Mouse (Mus musculus): ENCODE results near the gene Tekt3. TPM values are rescaled to one million over a fixed set of nuclear protein-coding genes. Genes with fewer than 3 reads are reported as not detected.

Tekt3 gene
- polyA plus RNA-seq, 1 experiment from 2014 or later, result not detected

- Histone ChIP-seq H3K4me2 (no peak overlapping the region), H3K9me3 (no peaks in the 10 kb centered on the region), H3K27ac (no peak overlapping the region), H3K9ac (replicated peaks) (no peak overlapping the region), H3K36me3 (no peaks in the 10 kb centered on the region), H3K4me1 (replicated peaks) (peaks cover 17% of the 10 kb centered on the region), H3K27me3 (no peaks in the 10 kb centered on the region), H3K4me3 (replicated peaks) (no peak overlapping the region)
- ATAC-seq (ENCODE audit: insufficient number of reproducible peaks, insufficient read depth, low FRiP score, low TSS enrichment, low read depth), result no peak
- 89% methylated on average over 6 of the region's 6 CpGs for WGBS
Observed at GRCm38 (mm10) chr11:63029721-63030120, 31.7 kb upstream of the Tekt3 start.

DNA sequence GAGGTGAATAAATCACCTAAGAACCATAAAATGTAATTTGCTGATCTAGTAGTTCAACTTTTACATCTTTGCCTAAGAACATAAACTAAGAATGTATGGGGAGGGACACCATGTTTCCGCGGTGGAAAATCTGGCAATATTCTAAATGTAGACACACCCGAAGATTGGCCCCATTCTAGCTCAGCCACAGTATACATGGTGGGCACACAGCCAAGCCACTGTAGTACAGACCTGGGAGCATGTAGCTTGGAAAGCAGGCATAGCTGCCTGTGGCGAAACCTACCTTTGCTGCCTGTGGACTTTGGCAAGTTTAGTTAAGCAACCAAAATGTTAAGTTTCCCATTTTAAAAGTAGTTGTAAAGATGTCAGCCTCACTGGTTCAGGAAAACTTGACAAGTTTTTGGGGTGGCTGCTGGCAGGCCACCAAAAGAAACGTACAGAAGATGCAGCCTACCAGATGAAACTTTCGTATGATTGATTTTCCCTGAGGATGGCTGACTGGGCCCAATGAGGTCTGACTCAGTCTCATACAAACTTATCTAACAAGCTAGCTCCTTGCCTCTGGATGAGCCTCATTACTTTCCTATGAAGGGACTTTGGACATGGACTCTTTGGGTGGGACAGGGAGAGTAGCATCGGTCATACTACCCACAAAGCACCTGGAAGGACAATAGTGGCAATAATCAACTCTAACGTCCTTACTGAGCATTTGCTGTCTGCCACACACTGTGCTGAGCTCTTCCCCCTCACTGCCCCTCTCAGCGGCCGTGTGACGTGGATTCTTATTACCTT lies 25.8 kb upstream of the Tekt3 start:
- ATAC-seq (ENCODE audit: insufficient number of reproducible peaks, insufficient read depth, low FRiP score, low TSS enrichment, low read depth), result no peak
- 73% methylated on average over 11 of the region's 11 CpGs for WGBS
- no peak overlapping the region for H3K9ac ChIP-seq (replicated peaks)
- peaks cover 11% of the 10 kb centered on the region for H3K4me1 ChIP-seq (replicated peaks)
- no peaks in the 10 kb centered on the region for H3K9me3 ChIP-seq
- no peaks in the 10 kb centered on the region for H3K27me3 ChIP-seq
- no peak overlapping the region for H3K4me2 ChIP-seq
- H3K4me3 ChIP-seq (replicated peaks), result no peak overlapping the region
- no peaks in the 10 kb centered on the region for H3K36me3 ChIP-seq
- H3K27ac ChIP-seq, result no peak overlapping the region

GRCm38 (mm10) chr11:63040002-63040661 lies 21.3 kb upstream of the Tekt3 start:
- peak overlapping the region; percentile 8; the same call in 1 of the 2 replicates for H3K9ac ChIP-seq (replicated peaks)
- ATAC-seq (ENCODE audit: insufficient number of reproducible peaks, insufficient read depth, low FRiP score, low TSS enrichment, low read depth), result peak; percentile 59; the same call in 1 of the 2 replicates
- no peaks in the 10 kb centered on the region for H3K27me3 ChIP-seq
- peak overlapping the region; percentile 82 for H3K27ac ChIP-seq
- no peak overlapping the region for H3K4me3 ChIP-seq (replicated peaks)
- peak overlapping the region; percentile 32 for H3K4me2 ChIP-seq
- H3K36me3 ChIP-seq, result no peaks in the 10 kb centered on the region
- 38% methylated on average over 12 of the region's 12 CpGs for WGBS
- no peaks in the 10 kb centered on the region for H3K9me3 ChIP-seq
- H3K4me1 ChIP-seq (replicated peaks), result peaks cover 14% of the 10 kb centered on the region

DNA sequence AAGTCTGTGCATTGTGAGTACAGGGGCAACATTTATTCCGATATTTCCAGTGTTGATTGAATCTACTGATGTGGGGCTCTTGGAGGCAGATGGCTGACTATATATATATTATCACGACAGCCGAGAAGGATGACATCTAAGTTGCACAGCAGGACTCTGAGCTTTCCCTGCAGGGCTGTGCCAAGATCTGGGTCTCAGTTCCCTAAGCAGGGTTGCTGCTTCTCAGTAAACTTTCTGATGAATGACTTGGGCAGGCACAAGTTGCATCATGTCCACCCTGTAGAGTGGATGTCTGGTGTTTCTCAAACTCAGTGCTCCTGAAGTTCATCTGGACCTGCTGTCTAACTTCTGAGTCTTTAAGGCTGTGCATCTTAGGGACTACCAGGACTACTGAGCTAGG lies 15.7 kb upstream of the Tekt3 start:
- ATAC-seq (ENCODE audit: insufficient number of reproducible peaks, insufficient read depth, low FRiP score, low TSS enrichment, low read depth), result no peak
- no peak overlapping the region for H3K27ac ChIP-seq
- WGBS, result 79% methylated on average over 3 of the region's 3 CpGs

DNA sequence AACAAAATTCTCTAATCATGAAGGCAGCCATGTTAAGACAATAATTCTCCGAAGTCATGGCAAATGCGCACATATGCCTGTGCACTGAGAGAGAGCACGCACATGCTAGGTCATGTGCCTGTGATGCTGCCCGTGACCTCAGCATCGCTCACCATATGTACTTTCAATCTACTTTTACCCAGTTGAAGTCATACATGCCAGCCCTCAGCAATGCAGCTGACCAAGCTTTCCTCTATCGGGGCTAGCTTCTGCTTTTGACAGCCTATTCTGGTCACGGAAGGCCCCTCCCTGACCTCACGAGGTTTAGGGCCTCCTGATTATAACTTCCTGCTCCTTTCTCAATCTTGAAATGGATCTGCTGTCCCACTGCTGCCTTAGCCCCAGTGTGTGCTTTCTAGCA lies 15.1 kb upstream of the Tekt3 start:
- H3K27ac ChIP-seq, result no peak overlapping the region
- H3K27me3 ChIP-seq, result no peaks in the 10 kb centered on the region
- 90% methylated on average over 8 of the region's 8 CpGs for WGBS
- H3K9ac ChIP-seq (replicated peaks), result no peak overlapping the region
- peaks cover 5% of the 10 kb centered on the region; the same call in 1 of the 2 replicates for H3K4me1 ChIP-seq (replicated peaks)
- H3K9me3 ChIP-seq, result no peaks in the 10 kb centered on the region
- no peak overlapping the region for H3K4me2 ChIP-seq
- no peak for ATAC-seq (ENCODE audit: insufficient number of reproducible peaks, insufficient read depth, low FRiP score, low TSS enrichment, low read depth)
- no peaks in the 10 kb centered on the region for H3K36me3 ChIP-seq
- no peak overlapping the region for H3K4me3 ChIP-seq (replicated peaks)

More for the DNA sequence above, 15.7 kb upstream of the Tekt3 start:
- no peak overlapping the region for H3K4me3 ChIP-seq (replicated peaks)
- no peaks in the 10 kb centered on the region for H3K36me3 ChIP-seq
- peaks cover 6% of the 10 kb centered on the region for H3K4me1 ChIP-seq (replicated peaks)
- no peak overlapping the region for H3K4me2 ChIP-seq
- H3K9me3 ChIP-seq, result no peaks in the 10 kb centered on the region
- H3K9ac ChIP-seq (replicated peaks), result no peak overlapping the region
- H3K27me3 ChIP-seq, result no peaks in the 10 kb centered on the region

DNA sequence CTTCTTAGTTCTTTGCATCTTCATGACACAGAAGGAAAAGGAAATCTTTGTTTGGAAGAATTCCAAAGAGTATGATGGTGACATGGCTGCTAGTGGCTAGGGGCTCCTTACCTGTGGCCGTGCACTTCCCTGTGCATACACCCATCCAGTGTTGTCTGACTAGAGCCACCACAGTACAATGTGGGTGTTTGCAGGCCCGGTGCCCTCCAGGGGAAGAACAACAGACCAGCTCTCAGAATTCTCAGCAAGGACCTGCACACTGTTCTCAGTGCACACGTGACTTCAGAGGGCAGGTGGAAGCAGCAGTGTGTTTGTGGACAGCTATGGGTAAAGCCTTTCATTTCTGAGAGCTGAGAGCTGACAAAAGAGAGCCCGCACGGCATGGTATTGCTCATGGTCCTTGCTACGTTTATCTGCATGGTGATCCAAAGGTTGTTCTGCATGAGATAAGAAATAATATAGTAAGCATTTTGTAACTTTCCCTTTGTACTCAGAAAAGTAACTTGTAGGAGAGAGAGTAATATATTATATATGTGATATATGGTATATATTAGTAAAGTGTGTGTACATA lies 11.0 kb upstream of the Tekt3 start:
- no peak for ATAC-seq (ENCODE audit: insufficient number of reproducible peaks, insufficient read depth, low FRiP score, low TSS enrichment, low read depth)

DNA sequence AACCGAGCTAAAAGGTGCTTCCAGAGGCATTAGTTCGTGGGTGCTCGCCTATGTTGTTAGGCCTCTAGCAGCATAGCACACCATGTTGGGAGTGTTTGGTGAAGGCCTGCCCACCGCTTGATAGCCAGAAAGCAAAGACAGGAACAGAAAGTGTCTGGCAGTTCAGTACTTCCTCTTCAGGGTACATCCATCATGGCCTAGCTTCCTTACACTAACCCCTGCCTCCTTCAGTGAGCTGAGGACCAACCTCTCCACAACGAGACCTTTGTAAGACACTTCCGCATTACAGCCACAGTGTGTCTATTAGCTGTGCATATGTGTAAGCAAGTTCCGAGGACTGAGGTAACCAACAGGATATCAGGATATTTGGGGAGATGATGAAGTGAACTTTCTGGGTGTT lies 10.4 kb upstream of the Tekt3 start:
- H3K4me3 ChIP-seq (replicated peaks), result no peak overlapping the region
- no peak for ATAC-seq (ENCODE audit: insufficient number of reproducible peaks, insufficient read depth, low FRiP score, low TSS enrichment, low read depth)
- WGBS, result 83% methylated on average over 7 of the region's 7 CpGs
- peaks cover 5% of the 10 kb centered on the region; the same call in 1 of the 2 replicates for H3K4me1 ChIP-seq (replicated peaks)
- H3K27ac ChIP-seq, result no peak overlapping the region
- H3K9ac ChIP-seq (replicated peaks), result no peak overlapping the region
- no peaks in the 10 kb centered on the region for H3K36me3 ChIP-seq
- no peaks in the 10 kb centered on the region for H3K27me3 ChIP-seq
- H3K4me2 ChIP-seq, result no peak overlapping the region
- no peaks in the 10 kb centered on the region for H3K9me3 ChIP-seq

More for the DNA sequence above, 11.0 kb upstream of the Tekt3 start:
- H3K4me1 ChIP-seq (replicated peaks), result peaks cover 5% of the 10 kb centered on the region; the same call in 1 of the 2 replicates
- no peak overlapping the region for H3K9ac ChIP-seq (replicated peaks)
- H3K4me2 ChIP-seq, result no peak overlapping the region
- H3K36me3 ChIP-seq, result no peaks in the 10 kb centered on the region
- no peaks in the 10 kb centered on the region for H3K9me3 ChIP-seq
- H3K27ac ChIP-seq, result no peak overlapping the region
- 92% methylated on average over 6 of the region's 6 CpGs for WGBS
- no peak overlapping the region for H3K4me3 ChIP-seq (replicated peaks)
- no peaks in the 10 kb centered on the region for H3K27me3 ChIP-seq

DNA sequence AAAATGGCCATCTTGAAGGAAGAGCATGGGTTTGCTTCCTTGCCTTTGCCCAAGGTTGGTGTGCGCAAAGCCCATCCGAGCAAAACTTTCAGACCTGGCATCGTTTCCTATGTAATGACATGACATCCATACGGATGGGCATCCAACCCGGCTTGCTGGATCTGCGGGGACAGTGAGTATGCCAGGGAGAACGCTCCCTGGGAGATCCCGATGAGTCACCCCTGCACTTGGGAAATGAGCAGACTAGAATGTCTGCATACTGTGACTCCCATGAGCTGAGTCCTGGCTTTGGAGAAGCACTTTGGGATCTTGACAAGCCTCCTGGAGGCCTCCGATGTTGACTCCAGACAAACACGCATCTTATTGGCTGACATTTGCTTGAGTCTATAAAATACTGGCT lies 9.5 kb upstream of the Tekt3 start:
- Histone ChIP-seq H3K27me3 (no peaks in the 10 kb centered on the region), H3K4me2 (no peak overlapping the region), H3K36me3 (no peaks in the 10 kb centered on the region), H3K4me1 (replicated peaks) (peaks cover 1% of the 10 kb centered on the region; the same call in 1 of the 2 replicates), H3K9me3 (no peaks in the 10 kb centered on the region), H3K9ac (replicated peaks) (no peak overlapping the region), H3K4me3 (replicated peaks) (no peak overlapping the region), H3K27ac (no peak overlapping the region)
- whole genome bisulfite sequencing, result 95% methylated on average over 10 of the region's 10 CpGs
- ATAC-seq (ENCODE audit: insufficient number of reproducible peaks, insufficient read depth, low FRiP score, low TSS enrichment, low read depth), result no peak

DNA sequence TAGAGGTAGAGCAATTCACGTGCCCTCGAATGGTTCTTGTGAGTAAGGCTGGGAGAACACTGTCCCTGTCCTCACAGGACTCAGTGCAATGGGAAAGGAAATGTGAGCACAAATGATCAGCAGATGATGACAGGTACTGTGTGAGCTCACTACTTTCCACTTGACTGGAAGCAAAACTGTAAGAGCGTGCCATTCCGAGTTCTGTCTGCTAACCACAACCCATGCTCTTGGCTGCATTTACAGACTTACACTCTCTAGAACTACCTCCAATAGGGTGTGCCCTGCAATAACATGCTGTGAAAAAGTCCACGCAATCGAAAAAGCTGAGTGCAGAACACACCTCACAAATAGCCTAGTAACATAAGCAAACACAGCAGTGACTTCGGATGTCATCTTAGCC lies 5.9 kb upstream of the Tekt3 start:
- Histone ChIP-seq H3K4me1 (replicated peaks) (no peaks in the 10 kb centered on the region; the same call in 1 of the 2 replicates), H3K9ac (replicated peaks) (no peak overlapping the region), H3K9me3 (no peaks in the 10 kb centered on the region), H3K4me2 (no peak overlapping the region), H3K4me3 (replicated peaks) (no peak overlapping the region), H3K27me3 (0 out of 2 replicates have a peak, but pooled peaks cover 5% of the 10 kb centered on the region), H3K36me3 (no peaks in the 10 kb centered on the region), H3K27ac (no peak overlapping the region)
- 85% methylated on average over 7 of the region's 7 CpGs for WGBS
- ATAC-seq (ENCODE audit: insufficient number of reproducible peaks, insufficient read depth, low FRiP score, low TSS enrichment, low read depth), result no peak

GRCm38 (mm10) chr11:63058375-63058952 lies 3.0 kb upstream of the Tekt3 start:
- Histone ChIP-seq H3K4me1 (replicated peaks) (peaks cover 7% of the 10 kb centered on the region), H3K4me3 (replicated peaks) (no peak overlapping the region), H3K4me2 (no peak overlapping the region), H3K27me3 (peaks cover 9% of the 10 kb centered on the region; the same call in 1 of the 2 replicates), H3K9me3 (no peaks in the 10 kb centered on the region), H3K9ac (replicated peaks) (no peak overlapping the region), H3K36me3 (no peaks in the 10 kb centered on the region), H3K27ac (no peak overlapping the region)
- 58% methylated on average over 5 of the region's 5 CpGs for WGBS
- ATAC-seq (ENCODE audit: insufficient number of reproducible peaks, insufficient read depth, low FRiP score, low TSS enrichment, low read depth), result no peak

GRCm38 (mm10) chr11:63059911-63060310 lies 1.5 kb upstream of the Tekt3 start:
- H3K4me2 ChIP-seq, result no peak overlapping the region
- 93% methylated on average over 1 of the region's 1 CpGs for WGBS
- peaks cover 14% of the 10 kb centered on the region; the same call in 1 of the 2 replicates for H3K27me3 ChIP-seq
- H3K9me3 ChIP-seq, result no peaks in the 10 kb centered on the region
- H3K27ac ChIP-seq, result no peak overlapping the region
- peaks cover 7% of the 10 kb centered on the region for H3K4me1 ChIP-seq (replicated peaks)
- H3K4me3 ChIP-seq (replicated peaks), result no peak overlapping the region
- H3K9ac ChIP-seq (replicated peaks), result no peak overlapping the region
- ATAC-seq (ENCODE audit: insufficient number of reproducible peaks, insufficient read depth, low FRiP score, low TSS enrichment, low read depth), result no peak
- H3K36me3 ChIP-seq, result no peaks in the 10 kb centered on the region
